Mouse (Mus musculus) cerebellum, postnatal 14 days (tissue): ENCODE results near the gene Mgrn1.

Experiments used
- DNase-seq, 2 experiments: peaks; one replicate each; pipeline ENCODE4 v3.0.0; 2021; ENCODE audit warnings: mixed read lengths in 2 of 2

Gene Mgrn1

GRCm38 (mm10) chr16:4942868-4943267, 56.8 kb downstream of the Mgrn1 start:
- no peak for DNase-seq

GRCm38 (mm10) chr16:4943431-4943830, 57.4 kb downstream of the Mgrn1 start:
- DNase-seq, result no peak

GRCm38 (mm10) chr16:4945415-4945814, 59.4 kb downstream of the Mgrn1 start:
- DNase-seq, result no peak

- DNase-seq, result no peak
These were observed 60.1 kb downstream of the Mgrn1 start for GRCm38 (mm10) chr16:4946155-4946554.

GRCm38 (mm10) chr16:4947378-4947777, 61.3 kb downstream of the Mgrn1 start:
- no peak for DNase-seq

GRCm38 (mm10) chr16:4956609-4957008, 70.6 kb downstream of the Mgrn1 start:
- DNase-seq, result no peak

GRCm38 (mm10) chr16:4957446-4957845, 71.4 kb downstream of the Mgrn1 start:
- DNase-seq, result peak; percentile 84

- DNase-seq, result no peak
These were observed 74.2 kb downstream of the Mgrn1 start for GRCm38 (mm10) chr16:4960260-4960659.

- DNase-seq, result no peak
These were observed 77.3 kb downstream of the Mgrn1 start for GRCm38 (mm10) chr16:4963346-4963745.

GRCm38 (mm10) chr16:4963797-4964709, 78.0 kb downstream of the Mgrn1 start, which contains the start of gene Anks3:
Gene Anks3, minus strand, starts transcription at chr16:4964205.
- peak; percentile 99 for DNase-seq

GRCm38 (mm10) chr16:4964731-4965391, 78.8 kb downstream of the Mgrn1 start:
- DNase-seq, result peak in 1 of 2 experiments; percentile 61

GRCm38 (mm10) chr16:4965392-4966129, 79.5 kb downstream of the Mgrn1 start:
- peak; percentile 45 to 59 for DNase-seq

- no peak for DNase-seq
These were observed 82.4 kb downstream of the Mgrn1 start for GRCm38 (mm10) chr16:4968426-4968825.

GRCm38 (mm10) chr16:4969055-4969843, 83.2 kb downstream of the Mgrn1 start:
- DNase-seq, result no peak

GRCm38 (mm10) chr16:4971626-4972025, 85.6 kb downstream of the Mgrn1 start:
- no peak for DNase-seq

GRCm38 (mm10) chr16:4974521-4974920, 88.5 kb downstream of the Mgrn1 start:
- DNase-seq, result peak in 1 of 2 experiments; percentile 44

GRCm38 (mm10) chr16:4976180-4976579, 90.1 kb downstream of the Mgrn1 start:
- peak; percentile 51 to 56 for DNase-seq

GRCm38 (mm10) chr16:4978275-4979051, 92.4 kb downstream of the Mgrn1 start:
- DNase-seq, result no peak

GRCm38 (mm10) chr16:4979755-4980380, 93.8 kb downstream of the Mgrn1 start:
- DNase-seq, result peak; percentile 40 to 48

GRCm38 (mm10) chr16:4984717-4985116, 98.7 kb downstream of the Mgrn1 start:
- no peak for DNase-seq
